Mouse (Mus musculus) heart, embryonic 14.5 days (tissue): ENCODE results near the gene Trim41. TPM values are rescaled to one million over a fixed set of nuclear protein-coding genes. Genes with fewer than 3 reads are reported as not detected.

Experiments
- ATAC-seq: fragments of 200-750 bp; cut with Nextera tagmentation; 2 replicates; pipeline ENCODE4 v1.8.0; 2017; ENCODE audit warnings: low read depth, moderate TSS enrichment; ENCODE audit not compliant: insufficient number of reproducible peaks, insufficient read depth, low FRiP score
- H3K27ac ChIP-seq, 2 experiments: fragments of 200-500 bp in 1 of 2; fragments of 300-500 bp in 1 of 2; sonication (generic) in 1 of 2; replicated peaks in 1 of 2; 2 replicates each; pipeline ENCODE4 v1.5.1; 2012 to 2014; ENCODE audit warnings: low read depth in 2 of 2, low read length in 2 of 2, control low read depth in 1 of 2, mild to moderate bottlenecking in 1 of 2, mixed read lengths in 1 of 2; ENCODE audit not compliant: control insufficient read depth in 1 of 2, insufficient read depth in 1 of 2
- H3K27me3 ChIP-seq: fragments of 300-500 bp; sonication (generic); 2 replicates; pipeline ENCODE4 v1.6.1; 2014; ENCODE audit warnings: mild to moderate bottlenecking, low read length, control low read depth; ENCODE audit not compliant: control insufficient read depth, insufficient read depth
- H3K36me3 ChIP-seq: fragments of 300-500 bp; sonication (generic); 2 replicates; pipeline ENCODE4 v1.6.1; 2014; ENCODE audit warnings: mild to moderate bottlenecking, control low read depth, low read length, mixed read lengths; ENCODE audit not compliant: control insufficient read depth, insufficient read depth
- H3K4me1 ChIP-seq, 2 experiments: fragments of 200-500 bp in 1 of 2; fragments of 300-500 bp in 1 of 2; sonication (generic) in 1 of 2; 2 replicates each; pipeline ENCODE4 v1.6.1; 2012 to 2014; ENCODE audit warnings: low read length in 2 of 2, control low read depth in 1 of 2, mixed read lengths in 1 of 2; ENCODE audit not compliant: control insufficient read depth in 2 of 2, insufficient read depth in 2 of 2
- H3K4me2 ChIP-seq: fragments of 300-500 bp; sonication (generic); 2 replicates; pipeline ENCODE4 v1.6.1; 2014; ENCODE audit warnings: mild to moderate bottlenecking, low read length
- H3K4me3 ChIP-seq, 2 experiments: fragments of 200-500 bp in 1 of 2; fragments of 300-500 bp in 1 of 2; sonication (generic) in 1 of 2; 2 replicates each; pipeline ENCODE4 v1.5.1; 2012 to 2014; ENCODE audit warnings: low read length in 2 of 2, mild to moderate bottlenecking in 2 of 2, control low read depth in 1 of 2, low read depth in 1 of 2, moderate library complexity in 1 of 2; ENCODE audit not compliant: control insufficient read depth in 1 of 2, insufficient read depth in 1 of 2
- H3K9ac ChIP-seq: fragments of 300-500 bp; sonication (generic); 2 replicates; pipeline ENCODE4 v1.6.1; 2014; ENCODE audit warnings: mild to moderate bottlenecking, low read length
- H3K9me3 ChIP-seq: fragments of 300-500 bp; sonication (generic); 2 replicates; pipeline ENCODE4 v1.6.1; 2016; ENCODE audit warnings: low read length, control low read depth; ENCODE audit not compliant: control insufficient read depth
- WGBS: fragments of 180-500 bp; shearing (Covaris S2); extraction: QIAGEN DNeasy Blood & Tissue Kit; methylation state at CpG from one replicate; pipeline ENCODE4 v1.1.7; 2014; 5-methylcytosine and 5-hydroxymethylcytosine counted together
- polyA plus RNA-seq: library from polyadenylated mRNA; unstranded; fragments of >200 nt; fragmentation: Nextera tagmentation; extraction: Ambion mirVana; gene quantifications from 2 replicates; pipeline ENCODE4 v1.2.1, GENCODE M21; 2014

Trim41 gene
- polyA plus RNA-seq, 1 experiment from 2014 or later, result 3.8 TPM

DNA sequence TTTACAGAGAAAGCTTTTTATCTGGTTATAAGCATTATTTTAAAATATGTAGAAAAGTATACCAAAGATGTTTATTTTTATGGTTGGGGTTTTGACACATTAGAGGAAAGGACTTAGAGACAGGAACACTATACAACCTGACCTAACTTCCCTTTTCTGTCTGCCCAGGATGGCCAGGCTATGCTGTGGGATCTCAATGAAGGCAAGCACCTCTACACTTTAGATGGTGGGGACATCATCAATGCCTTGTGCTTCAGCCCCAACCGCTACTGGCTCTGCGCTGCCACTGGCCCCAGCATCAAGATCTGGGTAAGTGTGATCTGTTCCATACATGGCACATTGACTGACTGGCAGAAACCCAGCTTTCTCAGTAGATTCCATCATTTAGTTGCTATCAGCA, 13.2 kb downstream of the Trim41 start:
- peaks cover 80% of the 10 kb centered on the region for H3K36me3 ChIP-seq
- H3K9ac ChIP-seq, result no peak overlapping the region
- no peak overlapping the region for H3K27ac ChIP-seq
- ATAC-seq, result no peak
- 95% methylated on average over 2 of the region's 2 CpGs for WGBS
- H3K4me3 ChIP-seq, result no peak overlapping the region
- no peaks in the 10 kb centered on the region for H3K9me3 ChIP-seq
- no peak overlapping the region for H3K4me2 ChIP-seq
- no peaks in the 10 kb centered on the region for H3K27me3 ChIP-seq
- peaks cover 0 to 13% of the 10 kb centered on the region in 2 experiments; a peak in 2 of 4 replicates for H3K4me1 ChIP-seq

- peaks cover 2 to 22% of the 10 kb centered on the region in 2 experiments; a peak in 3 of 4 replicates for H3K4me1 ChIP-seq
- no peaks in the 10 kb centered on the region for H3K27me3 ChIP-seq
- 67% methylated on average over 17 of the region's 17 CpGs for WGBS
- peak overlapping the region; percentile 88 to 90 for H3K4me3 ChIP-seq
- H3K9me3 ChIP-seq, result no peaks in the 10 kb centered on the region
- peaks cover 61% of the 10 kb centered on the region for H3K36me3 ChIP-seq
- H3K4me2 ChIP-seq, result peak overlapping the region; percentile 96
- ATAC-seq, result no peak
- H3K27ac ChIP-seq, result no peak overlapping the region
- peak overlapping the region; percentile 95 for H3K9ac ChIP-seq
These were observed 15.1 kb downstream of the Trim41 start for GRCm38 (mm10) chr11:48801831-48802772.

GRCm38 (mm10) chr11:48799921-48800701, 17.0 kb downstream of the Trim41 start, which contains the start of gene Rack1:
Gene Rack1, plus strand, starts transcription at chr11:48800332.
- Histone ChIP-seq H3K27me3 (no peaks in the 10 kb centered on the region), H3K4me3 (peak within 1 kb of the TSS; percentile 88 to 90), H3K36me3 (peaks cover 41% of the 10 kb centered on the region), H3K4me1 (peaks cover 2 to 22% of the 10 kb centered on the region in 2 experiments; a peak in 3 of 4 replicates), H3K4me2 (peak within 1 kb of the TSS; percentile 96), H3K27ac (peak within 1 kb of the TSS; percentile 89 to 100), H3K9me3 (no peaks in the 10 kb centered on the region), H3K9ac (peak within 1 kb of the TSS; percentile 95)
- under 1% methylated on average over 47 of the region's 47 CpGs for WGBS
- ATAC-seq, result peak; percentile 83

GRCm38 (mm10) chr11:48798984-48799920, 17.9 kb downstream of the Trim41 start:
- peak overlapping the region; percentile 89 to 100 for H3K27ac ChIP-seq
- 9% methylated on average over 18 of the region's 18 CpGs for WGBS

GRCm38 (mm10) chr11:48798308-48798707, 18.8 kb downstream of the Trim41 start:
- H3K4me2 ChIP-seq, result peak overlapping the region; percentile 96
- peaks cover 2 to 22% of the 10 kb centered on the region in 2 experiments; a peak in 3 of 4 replicates for H3K4me1 ChIP-seq
- no peaks in the 10 kb centered on the region for H3K27me3 ChIP-seq
- 45% methylated on average over 7 of the region's 7 CpGs for WGBS
- H3K27ac ChIP-seq, result peak overlapping the region; percentile 0 to 40; a peak in 2 of 4 replicates
- H3K4me3 ChIP-seq, result peak overlapping the region in 1 of 2 experiments; percentile 88; a peak in 1 of 4 replicates
- H3K9ac ChIP-seq, result peak overlapping the region; percentile 95; the same call in 1 of the 2 replicates
- no peak for ATAC-seq
- H3K36me3 ChIP-seq, result peaks cover 23% of the 10 kb centered on the region
- no peaks in the 10 kb centered on the region for H3K9me3 ChIP-seq

More at GRCm38 (mm10) chr11:48798984-48799920, 17.9 kb downstream of the Trim41 start:
- ATAC-seq, result no peak
- Histone ChIP-seq H3K4me1 (peaks cover 2 to 22% of the 10 kb centered on the region in 2 experiments; a peak in 3 of 4 replicates), H3K9me3 (no peaks in the 10 kb centered on the region), H3K4me2 (peak overlapping the region; percentile 96), H3K27me3 (no peaks in the 10 kb centered on the region), H3K9ac (peak overlapping the region; percentile 95), H3K36me3 (peaks cover 32% of the 10 kb centered on the region), H3K4me3 (peak overlapping the region; percentile 88 to 90)

- Histone ChIP-seq H3K4me2 (peak overlapping the region; percentile 4; the same call in 1 of the 2 replicates), H3K9ac (0 out of 2 replicates have a peak overlapping the region, but pooled peaks have one; percentile 25), H3K9me3 (no peaks in the 10 kb centered on the region), H3K27ac (no peak overlapping the region; a peak in 1 of 4 replicates), H3K4me3 (no peak overlapping the region), H3K27me3 (no peaks in the 10 kb centered on the region), H3K36me3 (peaks cover 13% of the 10 kb centered on the region), H3K4me1 (peaks cover 2 to 20% of the 10 kb centered on the region in 2 experiments; a peak in 3 of 4 replicates)
- no peak for ATAC-seq
- WGBS, result 57% methylated on average over 5 of the region's 5 CpGs
These were observed 19.9 kb downstream of the Trim41 start for GRCm38 (mm10) chr11:48797287-48797686.
